Mouse (Mus musculus) inflammation-experienced regulatory T-cells (primary cell): Measurements from ENCODE around the gene Fgf2. TPM values are rescaled to one million over a fixed set of nuclear protein-coding genes. Genes with fewer than 3 reads are reported as not detected.

Experiments used
- polyA plus RNA-seq, 2 experiments: library from polyadenylated mRNA; unstranded; fragments of 100-300 nt; shearing (Covaris generic); gene quantifications; one replicate each; pipeline ENCODE4 v1.2.1; 2017

Gene Fgf2
- 1 to 10 TPM; 4.0 to 8.1 TPM for polyA plus RNA-seq

DNA sequence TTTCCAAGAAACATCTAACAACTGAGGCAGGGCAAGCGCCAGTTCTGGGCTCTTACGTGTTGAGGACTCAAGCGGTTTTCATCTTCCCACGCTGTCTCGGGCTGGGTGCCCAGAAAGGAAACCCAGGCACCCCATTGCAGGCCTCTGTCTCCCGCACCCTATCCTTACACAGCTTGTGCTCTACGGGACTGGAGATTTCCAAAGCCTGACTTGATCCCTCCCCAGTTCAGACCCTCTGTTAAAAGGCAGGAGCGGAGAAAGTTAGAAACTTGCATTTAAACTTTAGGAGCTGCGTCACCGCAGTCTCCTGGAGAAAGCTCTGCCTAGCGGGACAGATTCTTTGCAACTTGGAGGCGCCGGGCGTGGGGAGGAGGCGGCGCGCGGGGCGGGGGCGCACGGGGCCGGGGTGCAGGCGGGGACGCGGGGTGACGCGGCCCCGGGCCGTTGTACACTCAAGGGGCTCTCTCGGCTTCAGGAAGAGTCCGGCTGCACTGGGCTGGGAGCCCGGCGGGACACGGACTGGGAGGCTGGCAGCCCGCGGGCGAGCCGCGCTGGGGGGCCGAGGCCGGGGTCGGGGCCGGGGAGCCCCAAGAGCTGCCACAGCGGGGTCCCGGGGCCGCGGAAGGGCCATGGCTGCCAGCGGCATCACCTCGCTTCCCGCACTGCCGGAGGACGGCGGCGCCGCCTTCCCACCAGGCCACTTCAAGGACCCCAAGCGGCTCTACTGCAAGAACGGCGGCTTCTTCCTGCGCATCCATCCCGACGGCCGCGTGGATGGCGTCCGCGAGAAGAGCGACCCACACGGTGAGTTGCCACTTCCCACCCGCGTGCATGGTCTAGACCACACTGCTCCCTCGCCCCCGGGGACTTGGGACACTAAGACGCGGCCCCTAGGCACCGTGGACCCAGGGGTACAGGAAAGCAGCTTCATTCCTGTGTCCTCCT is at the start of gene Fgf2:
Fgf2 (plus strand) TSS at position 126 of the 945 bp plus-strand sequence.

DNA sequence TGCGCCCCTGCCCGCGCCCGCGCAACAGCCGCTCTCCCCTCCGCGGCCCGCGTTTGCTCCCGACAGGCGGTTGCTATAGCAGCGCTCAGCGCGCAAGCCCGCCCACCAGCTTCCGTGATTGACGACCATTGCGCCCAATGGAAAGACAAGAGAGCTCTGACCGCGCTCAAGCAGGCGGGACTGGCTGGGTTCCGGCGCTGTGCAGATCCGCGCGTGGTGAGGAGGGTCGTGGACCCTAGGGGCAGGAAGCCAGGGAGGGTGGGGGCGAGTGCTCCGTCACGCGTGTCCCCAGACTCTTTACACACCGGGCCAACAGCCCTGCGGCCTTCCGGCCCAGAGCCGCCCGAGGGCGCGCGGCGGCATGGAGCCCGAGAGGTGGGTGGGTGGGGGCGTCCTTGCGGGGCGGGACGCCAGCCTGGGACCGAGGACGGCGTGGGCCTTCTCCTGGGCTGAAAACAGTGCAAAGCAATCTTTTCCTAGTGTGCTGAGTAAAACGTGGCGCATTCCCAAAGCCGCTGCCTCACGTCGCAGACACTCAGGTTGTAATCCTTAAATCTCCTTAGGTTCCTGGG is 35.7 kb upstream of the Fgf2 start, which contains the start of the genes Bbs12 and Cetn4:
Bbs12 (plus strand) TSS at position 185 of the 572 bp plus-strand sequence.
Cetn4 (minus strand) TSS at position 339 of the 572 bp plus-strand sequence.

DNA sequence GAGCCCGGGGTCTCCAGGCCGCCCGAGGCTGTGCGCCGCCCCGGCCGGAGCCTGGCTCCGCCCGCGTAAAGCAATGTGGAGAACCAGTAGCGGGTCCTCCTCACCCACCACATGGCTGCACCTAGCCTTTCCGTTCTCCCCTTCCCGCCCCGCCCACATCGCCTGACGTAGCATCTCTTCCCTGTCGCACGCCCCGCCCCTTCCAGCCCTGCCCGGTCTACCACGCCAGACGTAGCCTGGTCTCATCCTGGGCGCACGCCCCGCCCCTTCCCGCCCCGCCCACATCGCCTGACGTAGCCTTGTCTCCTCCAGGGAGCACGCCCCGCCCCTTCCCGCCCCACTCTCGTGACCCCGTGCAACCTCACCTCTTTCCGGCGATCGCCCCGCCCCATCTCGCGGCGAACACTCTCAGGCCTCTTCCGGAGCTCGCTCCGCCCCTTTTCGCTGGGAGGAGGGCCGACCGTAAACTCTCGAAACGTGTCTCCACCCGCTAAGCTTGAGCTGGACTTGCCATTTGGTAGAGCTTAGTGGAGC is 71.4 kb downstream of the Fgf2 start, which contains the start of gene Spata5:
Spata5 (plus strand) TSS at position 439 of the 534 bp plus-strand sequence.

DNA sequence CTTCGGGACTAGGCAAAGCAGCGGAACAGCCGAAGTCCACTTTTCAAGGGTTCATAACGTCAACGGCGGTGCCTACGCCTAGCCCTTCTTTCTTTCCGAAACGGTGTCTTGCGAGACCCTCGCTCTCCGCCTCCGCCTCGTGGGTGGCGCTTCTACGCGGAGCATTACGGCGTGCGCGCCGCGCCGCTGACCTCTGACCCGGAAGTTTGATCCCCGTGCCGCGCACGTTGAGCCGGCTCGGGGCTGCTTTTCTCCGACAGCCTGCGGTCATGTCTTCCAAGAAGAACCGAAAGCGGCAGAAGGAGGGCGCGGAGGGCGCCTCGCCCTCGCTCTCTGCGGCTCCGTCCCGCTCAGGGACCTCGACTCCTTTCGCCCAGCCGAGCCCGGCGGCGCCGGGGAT is 71.9 kb downstream of the Fgf2 start, which contains the start of gene Nudt6:
Nudt6 (minus strand) TSS at position 140 of the 400 bp plus-strand sequence.

Other genes starting within 250 kb of the Fgf2 start
- gene Il2, start 222.4 kb upstream of the Fgf2 start, polyA plus RNA-seq: 1 to 10 TPM in 1 of 2 experiments, under 1 TPM in 1; 0.58 to 1.2 TPM
- gene Il21, start 115.7 kb upstream of the Fgf2 start, polyA plus RNA-seq: 1 to 10 TPM in 1 of 2 experiments, under 1 TPM in 1; 0.33 to 1.2 TPM
- 1 to 10 TPM; 2.3 to 5.5 TPM for gene Bbs12, start 35.8 kb upstream of the Fgf2 start, polyA plus RNA-seq
- 1 to 10 TPM; 1.7 to 2.3 TPM for gene Cetn4, start 35.6 kb upstream of the Fgf2 start, polyA plus RNA-seq
- gene Spata5, start 71.5 kb downstream of the Fgf2 start, polyA plus RNA-seq: 10 to 100 TPM; 36.2 to 42.6 TPM
- gene Nudt6, start 71.9 kb downstream of the Fgf2 start, polyA plus RNA-seq: 10 to 100 TPM; 22.8 to 38.7 TPM